Mouse (Mus musculus): ENCODE results near the gene Dop1b. TPM values are rescaled to one million over a fixed set of nuclear protein-coding genes. Genes with fewer than 3 reads are reported as not detected.
"Not testable (repeated sequence)": the region's sequence is repeated elsewhere in the genome, so short reads cannot be mapped to it uniquely, and the experiment has no call there.

Dop1b gene
- total RNA-seq, 2 experiments from 2014 or later, result 14.5 to 16.6 TPM

- intact Hi-C loops (cut with DNase I), result no loop called here
- DNase-seq (ENCODE audit: low spot score), result no peak
Measured at GRCm38 (mm10) chr16:93819325-93819696, 107.6 kb downstream of the Dop1b start.

GRCm38 (mm10) chr16:93820040-93820439 is 108.3 kb downstream of the Dop1b start:
- DNase-seq (ENCODE audit: low spot score), result no peak
- intact Hi-C loops (cut with DNase I), result no loop called here

GRCm38 (mm10) chr16:93821706-93822105 is 110.0 kb downstream of the Dop1b start:
- DNase-seq (ENCODE audit: low spot score), result no peak
- intact Hi-C loops (cut with DNase I), result no loop called here

GRCm38 (mm10) chr16:93822433-93823225 is 110.9 kb downstream of the Dop1b start:
- intact Hi-C loops (cut with DNase I); DNase-seq (ENCODE audit: low spot score): not testable (repeated sequence)

GRCm38 (mm10) chr16:93824799-93825198 is 113.1 kb downstream of the Dop1b start:
- DNase-seq (ENCODE audit: low spot score), result no peak
- intact Hi-C loops (cut with DNase I), result no loop called here

GRCm38 (mm10) chr16:93825463-93825862 is 113.8 kb downstream of the Dop1b start:
- intact Hi-C loops (cut with DNase I), result no loop called here
- DNase-seq (ENCODE audit: low spot score), result no peak

- DNase-seq (ENCODE audit: low spot score), result no peak
- intact Hi-C loops (cut with DNase I), result no loop called here
Measured at GRCm38 (mm10) chr16:93826054-93826453, 114.3 kb downstream of the Dop1b start.

- DNase-seq (ENCODE audit: low spot score); intact Hi-C loops (cut with DNase I): not testable (repeated sequence)
Measured at GRCm38 (mm10) chr16:93826478-93826877, 114.8 kb downstream of the Dop1b start.

GRCm38 (mm10) chr16:93826909-93827308 is 115.2 kb downstream of the Dop1b start:
- intact Hi-C loops (cut with DNase I), result no loop called here
- DNase-seq (ENCODE audit: low spot score), result no peak

GRCm38 (mm10) chr16:93829526-93829925 is 117.8 kb downstream of the Dop1b start:
- intact Hi-C loops (cut with DNase I), result no loop called here
- no peak for DNase-seq (ENCODE audit: low spot score)

GRCm38 (mm10) chr16:93830071-93830470 is 118.4 kb downstream of the Dop1b start:
- DNase-seq (ENCODE audit: low spot score), result no peak
- intact Hi-C loops (cut with DNase I), result loop anchor here (2.0 to 5.0 kb wide), 2 partner anchors 13 to 52 kb away; partner anchors contain the start of gene Chaf1b

GRCm38 (mm10) chr16:93830916-93831315 is 119.2 kb downstream of the Dop1b start:
- DNase-seq (ENCODE audit: low spot score), result no peak
- intact Hi-C loops (cut with DNase I), result loop anchor here (2.0 to 5.0 kb wide), 2 partner anchors 14 to 51 kb away; partner anchors contain the start of gene Chaf1b

- intact Hi-C loops (cut with DNase I), result loop anchor here (2.0 to 5.0 kb wide), 2 partner anchors 15 to 50 kb away; partner anchors contain the start of gene Chaf1b
- peak; percentile 100 for DNase-seq (ENCODE audit: low spot score)
Measured at GRCm38 (mm10) chr16:93831627-93832395, 120.1 kb downstream of the Dop1b start, which contains the start of gene Morc3. Gene Morc3 (plus strand): TSS chr16:93832121.

- intact Hi-C loops (cut with DNase I), result loop anchor here (5.0 kb wide), 1 partner anchor 50 kb away; the partner anchor contains the start of gene Chaf1b
- no peak for DNase-seq (ENCODE audit: low spot score)
Measured at GRCm38 (mm10) chr16:93832451-93833276, 121.0 kb downstream of the Dop1b start.

- intact Hi-C loops (cut with DNase I), result loop anchor here (5.0 kb wide), 1 partner anchor 49 kb away; the partner anchor contains the start of gene Chaf1b
- no peak for DNase-seq (ENCODE audit: low spot score)
Measured at GRCm38 (mm10) chr16:93833551-93833950, 121.8 kb downstream of the Dop1b start.

GRCm38 (mm10) chr16:93834076-93834475 is 122.4 kb downstream of the Dop1b start:
- no peak for DNase-seq (ENCODE audit: low spot score)
- intact Hi-C loops (cut with DNase I), result loop anchor here (5.0 kb wide), 1 partner anchor 48 kb away; the partner anchor contains the start of gene Chaf1b

- no peak for DNase-seq (ENCODE audit: low spot score)
- intact Hi-C loops (cut with DNase I), result no loop called here
Measured at GRCm38 (mm10) chr16:93839049-93839448, 127.3 kb downstream of the Dop1b start.

GRCm38 (mm10) chr16:93850527-93850926 is 138.8 kb downstream of the Dop1b start:
- intact Hi-C loops (cut with DNase I), result no loop called here
- no peak for DNase-seq (ENCODE audit: low spot score)

- intact Hi-C loops (cut with DNase I), result no loop called here
- no peak for DNase-seq (ENCODE audit: low spot score)
Measured at GRCm38 (mm10) chr16:93859967-93860366, 148.3 kb downstream of the Dop1b start.
